Mouse (Mus musculus) adrenal gland, postnatal 36 days (tissue): Measurements from ENCODE around the gene P4htm. TPM values are rescaled to one million over a fixed set of nuclear protein-coding genes. Genes with fewer than 3 reads are reported as not detected.

Experiments used
- DNase-seq, 2 experiments: peaks; one replicate each; pipeline ENCODE4 v3.0.0; 2021; ENCODE audit warnings: mixed read lengths in 1 of 2
- microRNA-seq: library from miRNA; unstranded; fragments of <30 nt; microRNA quantifications from one replicate; pipeline ENCODE4 v1.2.0, GENCODE M21; 2021
- total RNA-seq, 2 experiments: library from RNA; stranded (reverse); gene quantifications; 2 replicates each; pipeline ENCODE4 v1.2.3; 2021

The P4htm gene
- total RNA-seq, 2 experiments from 2014 or later, result 5.6 to 6.3 TPM

GRCm38 (mm10) chr9:108546875-108547274 is 50.6 kb downstream of the P4htm start:
- no peak for DNase-seq

GRCm38 (mm10) chr9:108545986-108546385 is 51.5 kb downstream of the P4htm start:
- DNase-seq, result no peak

- peak in 1 of 2 experiments; percentile 35 for DNase-seq
Observed at GRCm38 (mm10) chr9:108540846-108541245, 56.6 kb downstream of the P4htm start.

- no peak for DNase-seq
Observed at GRCm38 (mm10) chr9:108531496-108531895, 66.0 kb downstream of the P4htm start.

- DNase-seq, result no peak
Observed at GRCm38 (mm10) chr9:108530954-108531353, 66.5 kb downstream of the P4htm start.

Small RNA genes lying within 50 kb of the gene (microRNA-seq; reads per million reads assigned to microRNA genes)
- gene Gm24083 (not detected), gene Mir191 (not detected), gene Mir425 (1,316 reads per million, percentile 80 among the genes with 10 or more reads in this experiment)

Other genes starting within 250 kb of the P4htm start
- gene Usp4, start 249.8 kb downstream of the P4htm start, total RNA-seq, result 100 to 1,000 TPM; 110 to 120 TPM
- gene 1700102P08Rik, start 204.9 kb downstream of the P4htm start, total RNA-seq, result 1 to 10 TPM in 1 of 2 experiments, under 1 TPM in 1; 0.93 to 1.3 TPM
- not detected for gene Ccdc36, start 169.2 kb downstream of the P4htm start, total RNA-seq
- not detected for gene BC048562, start 161.2 kb downstream of the P4htm start, total RNA-seq
- gene Ccdc71, start 137.1 kb downstream of the P4htm start, total RNA-seq, result 10 to 100 TPM; 37.1 to 48.1 TPM
- gene Klhdc8b, start 136.1 kb downstream of the P4htm start, total RNA-seq, result 10 to 100 TPM; 20.1 to 21.5 TPM
- gene Lamb2, start 117.9 kb downstream of the P4htm start, total RNA-seq, result 100 to 1,000 TPM; 117 to 133 TPM
- gene Usp19, start 107.1 kb downstream of the P4htm start, total RNA-seq, result 100 to 1,000 TPM; 204 to 213 TPM
- 100 to 1,000 TPM; 191 to 194 TPM for gene Qars, start 90.0 kb downstream of the P4htm start, total RNA-seq
- 100 to 1,000 TPM; 106 to 125 TPM for gene Qrich1, start 80.9 kb downstream of the P4htm start, total RNA-seq
- 100 to 1,000 TPM in 1 of 2 experiments, 10 to 100 TPM in 1; 76.8 to 118 TPM for gene Impdh2, start 37.4 kb downstream of the P4htm start, total RNA-seq
- 10 to 100 TPM; 63.6 to 75.4 TPM for gene Ndufaf3, start 30.2 kb downstream of the P4htm start, total RNA-seq
- gene Dalrd3, start 27.8 kb downstream of the P4htm start, total RNA-seq, result 10 to 100 TPM; 61.1 to 72.7 TPM
- 100 to 1,000 TPM; 119 to 121 TPM for gene Wdr6, start 18.9 kb downstream of the P4htm start, total RNA-seq
- 10 to 100 TPM; 62.2 to 65.6 TPM for gene Arih2, start 51.7 kb upstream of the P4htm start, total RNA-seq
- gene Slc25a20, start 64.4 kb upstream of the P4htm start, total RNA-seq, result 100 to 1,000 TPM; 112 to 140 TPM
- 10 to 100 TPM; 28.9 to 34.9 TPM for gene Prkar2a, start 91.6 kb upstream of the P4htm start, total RNA-seq
- gene Ip6k2, start 186.1 kb upstream of the P4htm start, total RNA-seq, result 10 to 100 TPM; 77.3 to 99.4 TPM
- 10 to 100 TPM in 1 of 2 experiments, 1 to 10 TPM in 1; 9.8 to 12.5 TPM for gene Nckipsd, start 210.7 kb upstream of the P4htm start, total RNA-seq
- 1 to 10 TPM; 3.0 to 5.8 TPM for gene Celsr3, start 228.7 kb upstream of the P4htm start, total RNA-seq